Mouse (Mus musculus) limb, embryonic 15.5 days (tissue): ENCODE measurements around the gene Gpr55. TPM values are rescaled to one million over a fixed set of nuclear protein-coding genes. Genes with fewer than 3 reads are reported as not detected.
A peak's percentile ranks its signal among the peaks of the same experiment; 100 is the strongest.

ENCODE experiments used
- ATAC-seq: fragments of 200-750 bp; cut with Nextera tagmentation; 2 replicates; pipeline ENCODE4 v1.8.0; 2017; ENCODE audit warnings: low read depth, moderate TSS enrichment; ENCODE audit not compliant: insufficient number of reproducible peaks, low FRiP score, low TSS enrichment
- H3K27ac ChIP-seq: fragments of 300-500 bp; sonication (generic); 2 replicates; pipeline ENCODE4 v1.5.1; 2015; ENCODE audit warnings: moderate library complexity, mild to moderate bottlenecking, inconsistent platforms
- H3K27me3 ChIP-seq: fragments of 300-500 bp; sonication (generic); 2 replicates; pipeline ENCODE4 v1.6.1; 2015; ENCODE audit warnings: inconsistent platforms
- H3K36me3 ChIP-seq: fragments of 300-500 bp; sonication (generic); 2 replicates; pipeline ENCODE4 v1.6.1; 2015; ENCODE audit warnings: inconsistent platforms
- H3K4me1 ChIP-seq: fragments of 300-500 bp; sonication (generic); 2 replicates; pipeline ENCODE4 v1.6.1; 2015; ENCODE audit warnings: inconsistent platforms
- H3K4me2 ChIP-seq: fragments of 300-500 bp; sonication (generic); 2 replicates; pipeline ENCODE4 v1.6.1; 2015; ENCODE audit warnings: mild to moderate bottlenecking, inconsistent platforms
- H3K4me3 ChIP-seq: fragments of 300-500 bp; sonication (generic); 2 replicates; pipeline ENCODE4 v1.5.1; 2015; ENCODE audit warnings: mild to moderate bottlenecking, inconsistent platforms
- H3K9ac ChIP-seq: fragments of 300-500 bp; sonication (generic); 2 replicates; pipeline ENCODE4 v1.6.1; 2015; ENCODE audit warnings: inconsistent platforms
- H3K9me3 ChIP-seq: fragments of 300-500 bp; sonication (generic); 2 replicates; pipeline ENCODE4 v1.6.1; 2016; ENCODE audit warnings: inconsistent platforms
- WGBS: fragments of 180-500 bp; shearing (Covaris S2); methylation state at CpG from one replicate; pipeline ENCODE4 v1.1.7; 2015; 5-methylcytosine and 5-hydroxymethylcytosine counted together
- polyA plus RNA-seq: library from polyadenylated mRNA; unstranded; fragments of >200 nt; fragmentation: Nextera tagmentation; extraction: Ambion mirVana; gene quantifications from 2 replicates; pipeline ENCODE4 v1.2.1, GENCODE M21; 2015

Gpr55 gene
- polyA plus RNA-seq, 1 experiment from 2014 or later: 0.15 TPM

GRCm38 (mm10) chr1:85981738-85982357, 21.0 kb upstream of the Gpr55 start:
- H3K9ac ChIP-seq: no peak overlapping the region
- no peaks in the 10 kb centered on the region for H3K36me3 ChIP-seq
- H3K27ac ChIP-seq: no peak overlapping the region
- no peak for ATAC-seq
- 0 out of 2 replicates have a peak, but pooled peaks cover 4% of the 10 kb centered on the region for H3K4me1 ChIP-seq
- WGBS: 44% methylated on average over 7 of the region's 7 CpGs
- H3K4me3 ChIP-seq: no peak overlapping the region
- H3K9me3 ChIP-seq: no peaks in the 10 kb centered on the region
- H3K4me2 ChIP-seq: no peak overlapping the region
- H3K27me3 ChIP-seq: no peaks in the 10 kb centered on the region

- 74% methylated on average over 3 of the region's 3 CpGs for WGBS
- Histone ChIP-seq H3K4me2 (no peak overlapping the region), H3K27ac (no peak overlapping the region), H3K4me3 (no peak overlapping the region), H3K9ac (no peak overlapping the region), H3K27me3 (no peaks in the 10 kb centered on the region), H3K4me1 (0 out of 2 replicates have a peak, but pooled peaks cover 4% of the 10 kb centered on the region), H3K9me3 (no peaks in the 10 kb centered on the region), H3K36me3 (no peaks in the 10 kb centered on the region)
- no peak for ATAC-seq
Observed at GRCm38 (mm10) chr1:85977709-85978108, 16.9 kb upstream of the Gpr55 start.

- Histone ChIP-seq H3K4me3 (no peak overlapping the region), H3K4me1 (no peaks in the 10 kb centered on the region), H3K27ac (no peak overlapping the region), H3K27me3 (no peaks in the 10 kb centered on the region), H3K36me3 (no peaks in the 10 kb centered on the region), H3K4me2 (no peak overlapping the region), H3K9ac (no peak overlapping the region), H3K9me3 (no peaks in the 10 kb centered on the region)
- no peak for ATAC-seq
- whole genome bisulfite sequencing: 75% methylated on average over 2 of the region's 2 CpGs
Observed at GRCm38 (mm10) chr1:85973468-85973877, 12.7 kb upstream of the Gpr55 start.

- H3K9me3 ChIP-seq: no peaks in the 10 kb centered on the region
- ATAC-seq: no peak
- H3K4me3 ChIP-seq: no peak overlapping the region
- 40% methylated on average over 3 of the region's 3 CpGs for WGBS
- no peaks in the 10 kb centered on the region for H3K36me3 ChIP-seq
- H3K27ac ChIP-seq: no peak overlapping the region
- H3K4me2 ChIP-seq: no peak overlapping the region
- H3K9ac ChIP-seq: no peak overlapping the region
- H3K4me1 ChIP-seq: no peaks in the 10 kb centered on the region
- no peaks in the 10 kb centered on the region for H3K27me3 ChIP-seq
Observed at GRCm38 (mm10) chr1:85972341-85972740, 11.5 kb upstream of the Gpr55 start.

GRCm38 (mm10) chr1:85971070-85971469, 10.3 kb upstream of the Gpr55 start:
- Histone ChIP-seq H3K4me1 (no peaks in the 10 kb centered on the region), H3K4me2 (no peak overlapping the region), H3K36me3 (no peaks in the 10 kb centered on the region), H3K9me3 (no peaks in the 10 kb centered on the region), H3K27ac (no peak overlapping the region), H3K4me3 (no peak overlapping the region), H3K9ac (no peak overlapping the region), H3K27me3 (no peaks in the 10 kb centered on the region)
- no peak for ATAC-seq
- WGBS: 85% methylated on average over 3 of the region's 3 CpGs

GRCm38 (mm10) chr1:85969519-85969918, 8.7 kb upstream of the Gpr55 start:
- Histone ChIP-seq H3K27me3 (no peaks in the 10 kb centered on the region), H3K9me3 (no peaks in the 10 kb centered on the region), H3K9ac (no peak overlapping the region), H3K4me2 (no peak overlapping the region), H3K27ac (no peak overlapping the region), H3K36me3 (no peaks in the 10 kb centered on the region), H3K4me1 (no peaks in the 10 kb centered on the region), H3K4me3 (no peak overlapping the region)
- WGBS: 66% methylated on average over 1 of the region's 1 CpGs
- ATAC-seq: no peak

- Histone ChIP-seq H3K9ac (no peak overlapping the region), H3K4me1 (no peaks in the 10 kb centered on the region), H3K4me3 (no peak overlapping the region), H3K27me3 (no peaks in the 10 kb centered on the region), H3K36me3 (no peaks in the 10 kb centered on the region), H3K4me2 (no peak overlapping the region), H3K9me3 (no peaks in the 10 kb centered on the region), H3K27ac (no peak overlapping the region)
- ATAC-seq: no peak
- 68% methylated on average over 1 of the region's 1 CpGs for WGBS
Observed at GRCm38 (mm10) chr1:85969081-85969480, 8.3 kb upstream of the Gpr55 start.

GRCm38 (mm10) chr1:85965856-85966255, 5.0 kb upstream of the Gpr55 start:
- WGBS: 83% methylated on average over 3 of the region's 3 CpGs
- Histone ChIP-seq H3K4me1 (no peaks in the 10 kb centered on the region), H3K9ac (no peak overlapping the region)

GRCm38 (mm10) chr1:85962081-85962480, 1.3 kb upstream of the Gpr55 start:
- no peak overlapping the region for H3K4me2 ChIP-seq
- WGBS: 70% methylated on average over 3 of the region's 3 CpGs
- H3K9ac ChIP-seq: no peak overlapping the region
- H3K27ac ChIP-seq: no peak overlapping the region
- H3K4me1 ChIP-seq: peaks cover 9% of the 10 kb centered on the region
- no peaks in the 10 kb centered on the region for H3K9me3 ChIP-seq
- H3K27me3 ChIP-seq: no peaks in the 10 kb centered on the region
- H3K36me3 ChIP-seq: no peaks in the 10 kb centered on the region
- no peak overlapping the region for H3K4me3 ChIP-seq
- ATAC-seq: no peak

More at GRCm38 (mm10) chr1:85965856-85966255, 5.0 kb upstream of the Gpr55 start:
- Histone ChIP-seq H3K27me3 (no peaks in the 10 kb centered on the region), H3K4me3 (no peak overlapping the region), H3K27ac (no peak overlapping the region), H3K9me3 (no peaks in the 10 kb centered on the region), H3K4me2 (no peak overlapping the region), H3K36me3 (no peaks in the 10 kb centered on the region)
- no peak for ATAC-seq

- Histone ChIP-seq H3K9me3 (no peaks in the 10 kb centered on the region), H3K4me3 (no peak overlapping the region), H3K27ac (no peak overlapping the region), H3K4me1 (peaks cover 10% of the 10 kb centered on the region), H3K27me3 (no peaks in the 10 kb centered on the region), H3K9ac (no peak overlapping the region), H3K4me2 (no peak overlapping the region), H3K36me3 (no peaks in the 10 kb centered on the region)
- WGBS: 81% methylated on average over 2 of the region's 2 CpGs
- ATAC-seq: no peak
Observed at GRCm38 (mm10) chr1:85959889-85960276, 924 bp downstream of the Gpr55 start.

- Histone ChIP-seq H3K36me3 (no peaks in the 10 kb centered on the region), H3K9me3 (no peaks in the 10 kb centered on the region), H3K4me3 (no peak overlapping the region), H3K27ac (no peak overlapping the region), H3K27me3 (no peaks in the 10 kb centered on the region), H3K4me2 (no peak overlapping the region), H3K4me1 (peaks cover 10% of the 10 kb centered on the region), H3K9ac (no peak overlapping the region)
- 59% methylated on average over 6 of the region's 6 CpGs for WGBS
- no peak for ATAC-seq
Observed at GRCm38 (mm10) chr1:85959129-85959888, 1.5 kb downstream of the Gpr55 start.

- Histone ChIP-seq H3K4me2 (no peak overlapping the region), H3K27ac (no peak overlapping the region), H3K27me3 (no peaks in the 10 kb centered on the region), H3K9ac (no peak overlapping the region), H3K9me3 (no peaks in the 10 kb centered on the region), H3K4me1 (peaks cover 10% of the 10 kb centered on the region), H3K36me3 (no peaks in the 10 kb centered on the region), H3K4me3 (no peak overlapping the region)
- ATAC-seq: 0 out of 2 replicates have a peak, but pooled peaks have one; percentile 36
- WGBS: 34% methylated on average over 9 of the region's 9 CpGs
Observed at GRCm38 (mm10) chr1:85957942-85958619, 2.7 kb downstream of the Gpr55 start.
